Mouse (Mus musculus) A20 (cell line): ENCODE results near the gene Pfkm.

Experiments used
- DNase-seq: peaks from one replicate; pipeline ENCODE4 v3.0.0-alpha.2; 2011; ENCODE audit warnings: low read depth, low spot score

Pfkm gene

DNA sequence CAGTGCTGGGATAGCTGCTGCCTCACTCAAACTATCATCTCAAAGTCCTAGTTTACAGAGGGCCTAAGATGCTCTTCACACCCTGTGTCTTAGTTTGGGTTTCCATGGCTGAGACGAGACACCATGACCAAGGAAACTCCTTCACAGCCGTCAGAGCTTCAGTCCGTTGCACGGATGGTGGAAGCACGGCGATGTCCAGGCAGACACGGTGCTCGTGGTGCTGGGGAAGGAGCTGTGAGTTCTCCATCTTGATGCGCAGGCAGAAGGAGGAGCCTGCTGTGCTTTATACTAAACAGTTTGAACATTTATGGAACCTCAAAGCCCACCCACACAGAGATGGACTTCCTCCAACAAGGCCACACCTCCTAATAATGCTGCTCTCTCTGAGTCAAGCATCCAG is 44.5 kb downstream of the Pfkm start:
- no peak for DNase-seq

DNA sequence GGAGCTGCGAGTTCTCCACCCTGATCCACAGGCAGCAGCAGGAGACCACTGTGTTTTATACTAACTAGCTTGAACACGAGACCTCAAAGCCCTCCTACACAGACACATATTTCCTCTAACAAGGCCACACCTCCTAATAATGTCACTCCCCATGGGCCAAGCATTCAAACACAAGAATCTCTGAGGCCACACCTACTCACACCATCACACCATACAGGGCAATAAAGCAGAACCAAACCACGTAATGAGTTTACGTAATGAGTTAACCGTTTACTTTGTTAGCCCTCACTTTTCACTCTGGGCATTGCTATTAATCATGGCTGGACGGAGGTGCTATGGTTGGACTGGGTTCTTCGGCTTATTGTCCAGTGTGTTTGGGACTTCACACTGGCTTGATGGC is 47.4 kb downstream of the Pfkm start:
- peak; percentile 35 for DNase-seq

DNA sequence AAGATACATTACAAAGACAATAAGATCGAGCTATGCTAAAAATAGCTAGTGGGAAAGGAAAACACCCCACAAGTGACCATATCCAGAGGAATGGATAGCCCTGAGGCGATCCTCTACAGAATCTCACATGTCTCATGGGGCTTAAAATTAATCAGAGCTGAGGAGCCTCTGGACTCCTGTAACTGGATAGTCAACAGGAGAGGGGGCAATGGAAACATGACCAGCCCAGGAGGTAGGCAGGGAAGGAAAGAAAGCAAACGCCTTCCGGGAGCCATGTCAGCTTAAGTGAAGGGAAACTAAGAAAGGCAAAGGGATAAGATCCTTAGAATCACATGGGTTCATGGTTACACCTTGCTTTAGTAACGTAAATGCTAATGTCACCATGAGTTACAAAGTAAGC is 48.4 kb downstream of the Pfkm start:
- DNase-seq, result no peak

DNA sequence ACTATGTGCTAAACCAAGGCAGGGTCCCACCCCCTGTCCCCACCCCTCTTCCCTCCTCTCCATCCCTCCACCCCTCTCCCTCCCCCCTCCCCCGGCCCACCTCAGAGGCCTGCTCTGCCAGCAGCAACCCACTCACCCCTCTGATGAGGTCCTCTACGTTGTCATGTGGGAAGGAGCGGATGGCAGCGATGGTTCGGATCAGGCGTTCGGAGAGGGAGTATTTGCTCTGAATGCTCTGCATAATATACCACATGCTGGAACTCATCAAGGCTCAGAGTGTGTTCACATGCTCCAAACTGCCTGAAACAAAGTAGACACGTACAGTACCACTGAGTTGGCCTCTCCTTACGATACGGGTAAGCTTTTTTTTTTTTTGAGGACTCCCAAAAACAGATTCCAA is 50.1 kb downstream of the Pfkm start:
- no peak for DNase-seq

GRCm38 (mm10) chr15:98144861-98145507 is 52.6 kb downstream of the Pfkm start:
- peak; percentile 35 for DNase-seq

DNA sequence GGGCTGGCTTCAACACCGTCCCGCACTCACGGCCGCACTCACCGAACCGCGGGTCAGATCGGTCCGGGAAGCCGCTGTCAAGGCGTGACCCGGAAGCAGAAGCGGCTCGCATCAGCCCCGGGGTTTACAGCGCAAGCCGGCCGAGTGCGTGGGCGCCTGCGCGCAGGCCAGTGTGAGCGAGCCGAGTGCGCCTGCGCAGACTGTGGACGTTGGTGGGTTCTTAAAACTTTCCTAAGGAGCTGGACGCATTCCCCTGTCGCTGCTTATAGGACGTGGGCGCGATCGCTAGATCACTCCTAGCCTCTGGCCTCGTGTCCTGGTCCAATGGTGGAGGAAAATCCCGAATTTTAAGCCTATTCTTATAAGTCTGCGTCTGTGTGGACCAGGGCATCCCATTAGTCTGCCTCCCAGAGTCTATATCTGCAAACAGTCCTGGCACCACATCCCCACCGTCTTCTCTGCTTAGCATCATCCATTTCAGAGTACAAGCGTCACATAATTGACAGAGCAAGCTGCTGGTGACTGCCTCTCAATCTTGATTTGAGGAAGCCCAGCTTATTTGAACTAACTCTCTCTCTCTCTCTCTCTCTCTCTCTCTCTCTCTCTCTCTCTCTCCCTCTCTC is 53.3 kb downstream of the Pfkm start:
- DNase-seq, result peak; percentile 94

DNA sequence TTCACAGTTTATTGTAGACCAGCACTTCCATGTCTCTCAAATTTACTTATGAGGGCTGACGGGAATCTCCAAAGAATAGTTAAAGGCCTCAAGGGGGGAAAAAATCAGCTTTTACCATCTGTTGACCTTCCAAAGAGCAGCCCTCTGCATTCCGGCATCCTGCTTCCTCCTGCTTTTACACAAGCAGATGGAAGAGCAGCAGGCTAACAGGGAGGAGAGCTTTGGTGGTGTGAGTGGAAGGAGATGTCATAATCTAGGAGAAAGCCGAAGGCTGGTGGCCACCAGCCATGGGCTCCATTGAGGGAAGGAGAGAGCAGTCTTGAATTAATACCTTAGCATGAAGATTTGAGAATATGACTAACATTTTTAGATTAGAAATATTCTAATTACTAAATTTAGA is 56.0 kb downstream of the Pfkm start:
- no peak for DNase-seq

- DNase-seq, result no peak
Observed at GRCm38 (mm10) chr15:98149166-98149602, 56.8 kb downstream of the Pfkm start.

DNA sequence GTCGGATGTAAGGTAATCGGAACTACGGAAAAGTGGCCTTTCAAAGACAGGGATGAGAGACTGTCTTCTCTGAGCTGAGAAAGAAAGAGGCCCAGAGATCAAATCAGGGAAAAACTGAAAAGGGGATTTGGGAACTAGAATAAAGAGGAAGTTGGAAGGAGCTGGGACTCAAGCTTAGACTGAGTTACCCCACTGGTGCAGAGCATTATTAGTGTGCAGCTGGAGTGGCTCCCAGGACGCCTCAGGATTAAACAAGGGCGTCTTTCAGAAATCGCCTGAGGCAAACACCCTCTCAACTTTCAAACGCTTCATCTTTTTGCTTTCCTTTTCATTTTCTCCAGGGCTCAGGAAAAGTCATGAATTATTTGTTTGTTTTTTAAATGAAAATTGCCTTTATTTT is 60.5 kb downstream of the Pfkm start:
- no peak for DNase-seq

DNA sequence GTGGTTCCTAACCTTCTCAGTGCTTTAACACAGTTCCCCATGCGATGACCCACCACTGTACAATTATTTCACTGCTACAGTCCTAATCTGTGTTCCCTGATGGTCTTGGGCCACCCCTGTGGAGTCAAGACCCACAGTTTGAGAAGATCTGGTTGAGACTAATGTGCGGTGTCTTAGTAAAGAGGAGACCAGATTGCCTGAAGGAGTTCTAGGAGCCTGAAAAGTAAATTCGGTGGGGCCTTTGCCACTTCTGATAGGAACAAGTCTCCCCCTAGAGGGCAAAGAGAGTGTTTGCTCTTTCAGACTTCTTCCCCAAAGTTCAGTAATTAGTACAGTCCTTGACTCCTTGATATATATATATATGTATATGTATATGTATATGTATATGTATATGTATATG is 61.2 kb downstream of the Pfkm start:
- peak; percentile 64 for DNase-seq

- DNase-seq, result no peak
Observed at GRCm38 (mm10) chr15:98154146-98154545, 61.8 kb downstream of the Pfkm start.

- DNase-seq, result no peak
Observed at GRCm38 (mm10) chr15:98154631-98155030, 62.2 kb downstream of the Pfkm start.

- no peak for DNase-seq
Observed at GRCm38 (mm10) chr15:98155272-98155671, 62.9 kb downstream of the Pfkm start.

- no peak for DNase-seq
Observed at GRCm38 (mm10) chr15:98155944-98156343, 63.6 kb downstream of the Pfkm start.

DNA sequence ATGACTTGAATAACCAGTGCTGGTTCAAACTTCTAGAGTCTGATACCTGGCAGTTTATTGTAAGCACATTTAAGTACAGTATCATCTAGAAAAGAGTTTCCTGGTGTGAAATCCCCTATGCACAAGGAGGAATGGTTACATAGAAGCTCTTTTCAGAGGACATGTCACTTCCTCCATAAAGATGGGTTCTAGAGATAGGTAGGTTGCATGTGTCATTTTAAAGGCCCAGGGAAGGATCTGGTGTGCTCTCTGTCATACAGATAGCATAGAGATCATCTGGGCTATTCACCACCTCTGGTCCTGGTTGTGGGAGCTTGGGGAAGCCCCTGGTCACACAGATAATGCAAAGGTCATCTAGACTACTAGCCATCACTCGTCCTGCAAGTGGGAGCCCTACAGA is 64.9 kb downstream of the Pfkm start:
- no peak for DNase-seq

- no peak for DNase-seq
Observed at GRCm38 (mm10) chr15:98161026-98161805, 68.8 kb downstream of the Pfkm start.

GRCm38 (mm10) chr15:98162561-98162960 is 70.2 kb downstream of the Pfkm start:
- DNase-seq, result no peak

- DNase-seq, result no peak
Observed at GRCm38 (mm10) chr15:98165525-98165924, 73.1 kb downstream of the Pfkm start, which contains the start of gene Asb8. Gene Asb8, minus strand, starts transcription at chr15:98165625.

- DNase-seq, result no peak
Observed at GRCm38 (mm10) chr15:98166963-98167644, 74.7 kb downstream of the Pfkm start, which contains the start of gene Ccdc184. Gene Ccdc184, plus strand, starts transcription at chr15:98167158.

DNA sequence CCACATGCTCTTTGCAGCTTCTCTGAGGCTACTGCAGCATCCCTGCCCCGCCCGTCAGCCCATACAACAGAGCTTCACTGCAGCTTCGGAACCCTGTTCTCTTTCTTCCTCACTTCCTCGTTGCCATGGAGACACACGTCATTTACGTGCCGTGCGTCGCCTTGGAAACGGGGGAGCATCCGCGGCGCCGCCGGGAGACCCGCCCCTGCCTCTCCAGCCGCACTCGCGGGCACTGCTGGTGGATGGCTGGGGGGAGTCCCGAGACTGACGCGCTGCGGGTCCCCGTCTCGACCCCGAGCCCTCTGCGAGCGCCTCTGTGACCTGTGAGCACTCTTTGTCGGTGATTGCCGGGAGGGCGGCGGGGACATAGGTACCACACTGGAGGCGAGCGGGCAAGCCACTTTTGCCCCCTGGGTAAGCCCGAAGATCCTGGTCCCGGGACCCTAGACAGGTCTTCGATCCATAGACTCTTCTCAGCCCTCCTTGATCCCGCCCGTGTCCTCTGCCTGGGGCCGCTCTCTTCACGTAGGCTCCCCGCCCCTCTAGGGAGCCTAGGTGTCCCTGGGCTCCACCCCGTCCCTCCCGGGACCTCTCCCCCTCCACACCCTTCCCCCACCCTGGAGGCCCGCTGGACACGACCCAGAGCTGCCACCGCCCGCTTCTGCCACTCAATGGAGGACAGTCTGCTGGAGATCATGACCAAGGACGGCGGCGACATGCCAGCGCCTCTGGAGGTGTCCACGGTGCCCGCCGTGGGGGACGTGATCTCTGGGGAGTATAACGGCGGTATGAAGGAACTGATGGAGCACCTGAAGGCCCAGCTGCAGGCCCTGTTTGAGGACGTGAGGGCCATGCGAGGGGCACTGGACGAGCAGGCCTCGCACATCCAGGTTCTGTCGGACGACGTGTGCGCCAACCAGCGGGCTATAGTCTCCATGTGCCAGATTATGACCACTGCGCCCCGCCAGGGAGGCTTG is 75.5 kb downstream of the Pfkm start:
- peak; percentile 30 for DNase-seq

GRCm38 (mm10) chr15:98168622-98169004 is 76.2 kb downstream of the Pfkm start:
- no peak for DNase-seq
